Mouse (Mus musculus) thymus, adult 2 months (tissue): Measurements from ENCODE around the gene Slc7a8.
A peak's percentile ranks its signal among the peaks of the same experiment; 100 is the strongest.

Experiments used
- CTCF ChIP-seq: fragments of 200-500 bp; IDR thresholded peaks from 2 replicates; pipeline ENCODE4 v1.5.1; 2012; ENCODE audit warnings: mild to moderate bottlenecking, control low read depth, low read length, moderate library complexity, borderline replicate concordance; ENCODE audit not compliant: control insufficient read depth, poor library complexity, insufficient read depth; ENCODE audit errors: extremely low read depth
- POLR2A ChIP-seq: fragments of 200-500 bp; IDR thresholded peaks from 2 replicates; pipeline ENCODE4 v1.6.1; 2012; ENCODE audit warnings: mild to moderate bottlenecking, low read length, control low read depth, moderate library complexity; ENCODE audit not compliant: control insufficient read depth, poor library complexity, insufficient read depth; ENCODE audit errors: extremely low read depth

DNA sequence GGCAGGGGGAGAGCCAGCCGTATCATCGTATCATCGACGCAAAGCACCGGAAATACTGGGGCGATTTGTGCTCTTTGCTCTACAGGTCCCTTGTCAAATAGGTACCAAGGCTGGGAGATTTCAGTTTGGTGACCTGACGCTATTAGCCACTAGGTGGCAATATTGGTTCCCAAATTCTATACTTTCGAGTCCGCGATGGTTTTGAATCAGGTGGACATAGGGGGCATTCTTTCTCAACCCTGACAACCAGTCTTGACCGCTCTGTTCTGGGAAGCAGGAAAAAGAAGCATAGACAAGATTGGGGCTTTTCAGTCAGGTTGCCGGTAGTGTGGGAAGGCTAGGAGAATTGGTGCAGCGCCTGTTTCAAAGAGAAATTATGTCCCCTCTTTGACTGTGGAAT is 67.6 kb downstream of the Slc7a8 start:
- TF ChIP-seq POLR2A (no peak), CTCF (0 out of 2 replicates have a peak, but pooled peaks have one; percentile 23)
